In the genomic region with DNA sequence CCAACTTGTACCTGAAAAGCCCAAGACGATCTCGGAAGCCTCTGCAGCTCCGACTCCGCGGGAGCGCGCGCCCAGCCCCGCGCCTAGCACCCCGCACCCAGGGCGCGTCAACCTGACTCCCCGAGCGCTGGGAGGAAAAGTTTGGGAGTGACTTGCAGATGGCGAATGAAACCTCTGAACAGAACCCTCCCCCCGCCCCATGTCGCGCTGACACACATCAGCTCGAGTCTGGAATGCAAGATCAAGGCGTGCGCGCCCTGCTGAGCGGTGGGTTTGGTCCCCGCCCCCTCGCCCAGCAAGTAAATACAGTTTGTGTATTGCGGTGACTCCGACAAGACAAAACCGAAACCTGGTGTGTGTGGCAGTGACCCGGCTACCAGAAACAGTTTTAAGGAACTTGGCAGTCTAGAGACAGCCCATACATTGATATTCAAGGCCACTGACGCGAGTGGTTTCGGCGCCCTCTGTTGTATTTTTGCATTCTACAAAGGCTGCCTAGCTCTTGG, we compare ENCODE assay signal across 8 mouse cellular contexts. TPM values are rescaled to one million over a fixed set of nuclear protein-coding genes. Genes with fewer than 3 reads are reported as not detected.
DNase-seq lines count a peak whose midpoint lies in the region; ATAC-seq and TF ChIP-seq lines count a peak whose summit lies in the region.

A gene (minus strand): TSS at position 193 of the 506 bp plus-strand sequence.

- peaks cover 54% of the 10 kb centered on the region for H3K4me1 ChIP-seq in embryonic facial prominence, embryonic 10.5 days
- peaks cover 26% of the 10 kb centered on the region for H3K4me1 ChIP-seq in heart, embryonic 13.5 days
- H3K4me1 ChIP-seq in kidney, postnatal 0 days (replicated peaks; ENCODE audit: insufficient read depth, low read length), result no peaks in the 10 kb centered on the region; the same call in none of the 2 replicates
- peaks cover 12% of the 10 kb centered on the region for H3K4me1 ChIP-seq in liver, embryonic 11.5 days (replicated peaks; ENCODE audit: control insufficient read depth, insufficient read depth, low read length)
- peaks cover 39% of the 10 kb centered on the region for H3K4me1 ChIP-seq in stomach, embryonic 14.5 days (ENCODE audit: control insufficient read depth, insufficient read depth, low read length)

- H3K9me3 ChIP-seq in embryonic facial prominence, embryonic 10.5 days, result no peaks in the 10 kb centered on the region
- no peaks in the 10 kb centered on the region for H3K9me3 ChIP-seq in heart, embryonic 13.5 days
- no peaks in the 10 kb centered on the region for H3K9me3 ChIP-seq in kidney, postnatal 0 days (replicated peaks; ENCODE audit: low read length)
- no peaks in the 10 kb centered on the region for H3K9me3 ChIP-seq in liver, embryonic 11.5 days (ENCODE audit: control insufficient read depth, low read length)
- H3K9me3 ChIP-seq in stomach, embryonic 14.5 days (ENCODE audit: control insufficient read depth, low read depth, low read length), result no peaks in the 10 kb centered on the region

- peak within 1 kb of the TSS; percentile 88 for H3K4me3 ChIP-seq in embryonic facial prominence, embryonic 10.5 days
- H3K4me3 ChIP-seq in heart, embryonic 13.5 days, result peak within 1 kb of the TSS; percentile 85
- H3K4me3 ChIP-seq in kidney, postnatal 0 days (replicated peaks; ENCODE audit: low read depth, low read length), result peak within 1 kb of the TSS; percentile 78
- H3K4me3 ChIP-seq in liver, embryonic 11.5 days (ENCODE audit: low read depth, low read length), result peak within 1 kb of the TSS; percentile 76
- H3K4me3 ChIP-seq in stomach, embryonic 14.5 days (ENCODE audit: low read depth, low read length), result peak within 1 kb of the TSS; percentile 83

- H3K27me3 ChIP-seq in embryonic facial prominence, embryonic 10.5 days (replicated peaks; ENCODE audit: low read depth, poor library complexity, severe bottlenecking), result peaks cover 56% of the 10 kb centered on the region
- H3K27me3 ChIP-seq in heart, embryonic 13.5 days (replicated peaks), result peaks cover 10% of the 10 kb centered on the region
- no peaks in the 10 kb centered on the region for H3K27me3 ChIP-seq in kidney, postnatal 0 days (ENCODE audit: insufficient read depth, low read length)
- peaks cover 3% of the 10 kb centered on the region; the same call in 1 of the 2 replicates for H3K27me3 ChIP-seq in liver, embryonic 11.5 days (replicated peaks; ENCODE audit: control insufficient read depth, insufficient read depth, low read length)
- H3K27me3 ChIP-seq in stomach, embryonic 14.5 days (ENCODE audit: control insufficient read depth, insufficient read depth, low read length), result no peaks in the 10 kb centered on the region

- H3K27ac ChIP-seq in embryonic facial prominence, embryonic 10.5 days (replicated peaks), result peak within 1 kb of the TSS; percentile 90
- H3K27ac ChIP-seq in heart, embryonic 13.5 days (replicated peaks), result peak within 1 kb of the TSS; percentile 56
- peak within 1 kb of the TSS; percentile 91 for H3K27ac ChIP-seq in kidney, postnatal 0 days
- peak within 1 kb of the TSS; percentile 8 for H3K27ac ChIP-seq in liver, embryonic 11.5 days (ENCODE audit: low read depth, low read length)
- H3K27ac ChIP-seq in stomach, embryonic 14.5 days (ENCODE audit: low read length), result peak within 1 kb of the TSS; percentile 94

- TF ChIP-seq CTCF in kidney, postnatal 0 days (IDR thresholded peaks at IDR 0.05; ENCODE audit: low read depth), result no peak; the same call in 1 of the 2 replicates

- ATAC-seq in heart, embryonic 13.5 days (ENCODE audit: extremely low read depth, insufficient number of reproducible peaks, low FRiP score, low TSS enrichment), result 0 out of 2 replicates have a peak, but pooled peaks have one; percentile 9
- ATAC-seq in kidney, postnatal 0 days (replicated peaks; ENCODE audit: low FRiP score, low read depth), result peak; percentile 55
- peak; percentile 55 for ATAC-seq in liver, embryonic 11.5 days (replicated peaks; ENCODE audit: low FRiP score)
- ATAC-seq in monocyte, adult 5-6 weeks (replicated peaks; ENCODE audit: insufficient number of reproducible peaks, low FRiP score, low TSS enrichment, poor library complexity, severe bottlenecking), result peak; percentile 70
- peak; percentile 50; the same call in 1 of the 2 replicates for ATAC-seq in stomach, embryonic 14.5 days (ENCODE audit: insufficient number of reproducible peaks, insufficient read depth, low FRiP score, low read depth)

- H3K4me2 ChIP-seq in heart, embryonic 13.5 days, result peak within 1 kb of the TSS; percentile 100
- H3K4me2 ChIP-seq in kidney, postnatal 0 days (ENCODE audit: low read length), result peak within 1 kb of the TSS; percentile 96
- peak within 1 kb of the TSS; percentile 99 for H3K4me2 ChIP-seq in liver, embryonic 11.5 days
- H3K4me2 ChIP-seq in stomach, embryonic 14.5 days (replicated peaks; ENCODE audit: low read depth, low read length), result peak within 1 kb of the TSS; percentile 91

- WGBS in embryonic facial prominence, embryonic 10.5 days, result under 1% methylated on average over 34 of the region's 34 CpGs
- 0% methylated on average over 34 of the region's 34 CpGs for WGBS in heart, embryonic 13.5 days
- WGBS in kidney, postnatal 0 days, result under 1% methylated on average over 34 of the region's 34 CpGs
- under 1% methylated on average over 34 of the region's 34 CpGs for WGBS in liver, embryonic 11.5 days
- under 1% methylated on average over 34 of the region's 34 CpGs for WGBS in stomach, embryonic 14.5 days

- peak; percentile 56 for DNase-seq in urinary bladder, postnatal 14 days (ENCODE audit: low spot score)
- DNase-seq in urinary bladder, adult 2 months (ENCODE audit: low spot score), result no peak
- DNase-seq in embryonic facial prominence, embryonic 10.5 days (ENCODE audit: low spot score), result peak; percentile 85
- peak; percentile 77 for DNase-seq in kidney, postnatal 0 days (ENCODE audit: low spot score)
- no peak for DNase-seq in liver, embryonic 11.5 days (ENCODE audit: low spot score)

- peak within 1 kb of the TSS; percentile 89 for H3K9ac ChIP-seq in heart, embryonic 13.5 days
- H3K9ac ChIP-seq in kidney, postnatal 0 days (ENCODE audit: low read depth, low read length), result peak within 1 kb of the TSS; percentile 82
- peak within 1 kb of the TSS; percentile 80 for H3K9ac ChIP-seq in liver, embryonic 11.5 days (ENCODE audit: low read depth, low read length)
- peak within 1 kb of the TSS; percentile 78 for H3K9ac ChIP-seq in stomach, embryonic 14.5 days (replicated peaks; ENCODE audit: low read depth, low read length)

- H3K36me3 ChIP-seq in embryonic facial prominence, embryonic 10.5 days (replicated peaks), result no peaks in the 10 kb centered on the region
- H3K36me3 ChIP-seq in heart, embryonic 13.5 days, result no peaks in the 10 kb centered on the region
- no peaks in the 10 kb centered on the region for H3K36me3 ChIP-seq in kidney, postnatal 0 days (ENCODE audit: insufficient read depth, low read length)
- H3K36me3 ChIP-seq in liver, embryonic 11.5 days (ENCODE audit: control insufficient read depth, insufficient read depth, low read length), result no peaks in the 10 kb centered on the region
- no peaks in the 10 kb centered on the region for H3K36me3 ChIP-seq in stomach, embryonic 14.5 days (ENCODE audit: control insufficient read depth, insufficient read depth, low read length)

RNA-seq across cellular contexts. Expression of the gene that starts here (rescaled TPM):
- 8.7 and 14.5 TPM in 2 replicates for polyA plus RNA-seq in urinary bladder, adult 2 months (2012; rRNA removed)
- polyA plus RNA-seq in embryonic facial prominence, embryonic 10.5 days (2016; fragmentation: Nextera tagmentation; extraction: Ambion mirVana), result 11.8 and 12.7 TPM in 2 replicates
- 3.1 and 3.8 TPM in 2 replicates for polyA plus RNA-seq in heart, embryonic 13.5 days (2015; fragmentation: Nextera tagmentation; extraction: Ambion mirVana)
- polyA plus RNA-seq in kidney, postnatal 0 days (2015; fragmentation: Nextera tagmentation; extraction: Ambion mirVana), result 8.6 and 10.8 TPM in 2 replicates
- 12.8 and 14.1 TPM in 2 replicates for polyA plus RNA-seq in liver, embryonic 11.5 days (2014; fragmentation: Nextera tagmentation; extraction: Ambion mirVana)
- 15.5 to 25.4 TPM (median 23.5 TPM) in 3 replicates for total RNA-seq in monocyte, adult 5-6 weeks (2017)
- 30.2 and 30.8 TPM in 2 replicates for polyA plus RNA-seq in stomach, embryonic 14.5 days (2014; fragmentation: Nextera tagmentation; extraction: Ambion mirVana)

Comparison
In these comparisons a context has a peak if more than half of its experiments do, and no peak if none do; other contexts are left out.
1. DNase-seq: peak in urinary bladder, postnatal 14 days (single experiment), embryonic facial prominence, embryonic 10.5 days (single experiment) and kidney, postnatal 0 days (single experiment); none in urinary bladder, adult 2 months (single experiment) and liver, embryonic 11.5 days (single experiment).
2. H3K27ac ChIP-seq: peak in every context shown above with its lines; median percentile 94 in stomach, embryonic 14.5 days; 91 in kidney, postnatal 0 days; 90 in embryonic facial prominence, embryonic 10.5 days; 56 in heart, embryonic 13.5 days; 8 in liver, embryonic 11.5 days.
3. ATAC-seq: peak in every context shown above with its lines; median percentile 70 in monocyte, adult 5-6 weeks; 55 in kidney, postnatal 0 days; 55 in liver, embryonic 11.5 days; 50 in stomach, embryonic 14.5 days; 9 in heart, embryonic 13.5 days.
4. Peak in every context shown above with its lines, with median percentiles within 50 percentile points of each other: H3K4me3 ChIP-seq, H3K4me2 ChIP-seq and H3K9ac ChIP-seq.